Mouse (Mus musculus): ENCODE measurements around the gene Lrpap1. TPM values are rescaled to one million over a fixed set of nuclear protein-coding genes. Genes with fewer than 3 reads are reported as not detected.

Gene Lrpap1
- polyA plus RNA-seq, 1 experiment from 2014 or later, result 158 TPM

GRCm38 (mm10) chr5:35060098-35060497 lies 45.5 kb downstream of the Lrpap1 start:
- H3K9ac ChIP-seq (ENCODE audit: low read depth, low read length), result no peak overlapping the region
- DNase-seq (ENCODE audit: low spot score) (no peak), ATAC-seq (ENCODE audit: low read depth) (no peak)
- no peaks in the 10 kb centered on the region for H3K36me3 ChIP-seq (ENCODE audit: control insufficient read depth, insufficient read depth, low read length)
- H3K4me2 ChIP-seq (ENCODE audit: low read depth, low read length), result no peak overlapping the region
- WGBS, result 56% methylated on average over 3 of the region's 3 CpGs
- H3K27ac ChIP-seq (replicated peaks; ENCODE audit: low read depth, low read length), result no peak overlapping the region
- H3K4me3 ChIP-seq (ENCODE audit: low read depth, low read length), result no peak overlapping the region
- no peaks in the 10 kb centered on the region for H3K9me3 ChIP-seq (ENCODE audit: control insufficient read depth, low read length)
- no peaks in the 10 kb centered on the region for H3K4me1 ChIP-seq (ENCODE audit: control insufficient read depth, insufficient read depth, low read length)
- peaks cover 22% of the 10 kb centered on the region for H3K27me3 ChIP-seq (replicated peaks; ENCODE audit: control insufficient read depth, insufficient read depth, low read length)

GRCm38 (mm10) chr5:35058216-35058615 lies 47.4 kb downstream of the Lrpap1 start:
- Histone ChIP-seq H3K9me3 (ENCODE audit: control insufficient read depth, low read length) (no peaks in the 10 kb centered on the region), H3K4me1 (ENCODE audit: control insufficient read depth, insufficient read depth, low read length) (no peaks in the 10 kb centered on the region), H3K27me3 (replicated peaks; ENCODE audit: control insufficient read depth, insufficient read depth, low read length) (peaks cover 22% of the 10 kb centered on the region), H3K9ac (ENCODE audit: low read depth, low read length) (no peak overlapping the region), H3K4me2 (ENCODE audit: low read depth, low read length) (peak overlapping the region; percentile 94; the same call in 1 of the 2 replicates), H3K4me3 (ENCODE audit: low read depth, low read length) (no peak overlapping the region), H3K27ac (replicated peaks; ENCODE audit: low read depth, low read length) (no peak overlapping the region), H3K36me3 (ENCODE audit: control insufficient read depth, insufficient read depth, low read length) (no peaks in the 10 kb centered on the region)
- ATAC-seq (ENCODE audit: low read depth), result no peak
- DNase-seq (ENCODE audit: low spot score), result no peak
- WGBS, result 38% methylated on average over 1 of the region's 1 CpGs

- H3K4me2 ChIP-seq (ENCODE audit: low read depth, low read length), result peak overlapping the region; percentile 94
- H3K4me3 ChIP-seq (ENCODE audit: low read depth, low read length), result peak overlapping the region; percentile 59
- no peaks in the 10 kb centered on the region for H3K9me3 ChIP-seq (ENCODE audit: control insufficient read depth, low read length)
- peak; percentile 53 for ATAC-seq (ENCODE audit: low read depth)
- peaks cover 22% of the 10 kb centered on the region for H3K27me3 ChIP-seq (replicated peaks; ENCODE audit: control insufficient read depth, insufficient read depth, low read length)
- H3K4me1 ChIP-seq (ENCODE audit: control insufficient read depth, insufficient read depth, low read length), result no peaks in the 10 kb centered on the region
- peak overlapping the region; percentile 66; the same call in 1 of the 2 replicates for H3K9ac ChIP-seq (ENCODE audit: low read depth, low read length)
- H3K27ac ChIP-seq (replicated peaks; ENCODE audit: low read depth, low read length), result no peak overlapping the region
- DNase-seq (ENCODE audit: low spot score), result peak; percentile 62
- WGBS, result 12% methylated on average over 4 of the region's 4 CpGs
- H3K36me3 ChIP-seq (ENCODE audit: control insufficient read depth, insufficient read depth, low read length), result no peaks in the 10 kb centered on the region
Measured at GRCm38 (mm10) chr5:35057582-35057981, 48.0 kb downstream of the Lrpap1 start.

- H3K9me3 ChIP-seq (ENCODE audit: control insufficient read depth, low read length), result no peaks in the 10 kb centered on the region
- DNase-seq (ENCODE audit: low spot score), result peak; percentile 70
- no peak within 1 kb of the TSS for H3K27ac ChIP-seq (replicated peaks; ENCODE audit: low read depth, low read length)
- peak; percentile 75 for ATAC-seq (ENCODE audit: low read depth)
- H3K4me3 ChIP-seq (ENCODE audit: low read depth, low read length), result peak within 1 kb of the TSS; percentile 59
- H3K9ac ChIP-seq (ENCODE audit: low read depth, low read length), result peak within 1 kb of the TSS; percentile 66
- peaks cover 22% of the 10 kb centered on the region for H3K27me3 ChIP-seq (replicated peaks; ENCODE audit: control insufficient read depth, insufficient read depth, low read length)
- no peaks in the 10 kb centered on the region for H3K4me1 ChIP-seq (ENCODE audit: control insufficient read depth, insufficient read depth, low read length)
- H3K4me2 ChIP-seq (ENCODE audit: low read depth, low read length), result peak within 1 kb of the TSS; percentile 94
- WGBS, result under 1% methylated on average over 24 of the region's 74 CpGs
- H3K36me3 ChIP-seq (ENCODE audit: control insufficient read depth, insufficient read depth, low read length), result no peaks in the 10 kb centered on the region
Measured at GRCm38 (mm10) chr5:35056604-35057432, 48.7 kb downstream of the Lrpap1 start, which contains the start of gene Dok7. TSS of gene Dok7 (plus strand) at chr5:35056766.

- H3K27ac ChIP-seq (replicated peaks; ENCODE audit: low read depth, low read length), result no peak overlapping the region
- H3K9ac ChIP-seq (ENCODE audit: low read depth, low read length), result no peak overlapping the region
- H3K27me3 ChIP-seq (replicated peaks; ENCODE audit: control insufficient read depth, insufficient read depth, low read length), result peaks cover 22% of the 10 kb centered on the region
- no peak overlapping the region for H3K4me2 ChIP-seq (ENCODE audit: low read depth, low read length)
- DNase-seq (ENCODE audit: low spot score) (peak; percentile 70), ATAC-seq (ENCODE audit: low read depth) (0 out of 2 replicates have a peak, but pooled peaks have one; percentile 19)
- WGBS, result 68% methylated on average over 12 of the region's 12 CpGs
- no peaks in the 10 kb centered on the region for H3K9me3 ChIP-seq (ENCODE audit: control insufficient read depth, low read length)
- no peak overlapping the region for H3K4me3 ChIP-seq (ENCODE audit: low read depth, low read length)
- H3K36me3 ChIP-seq (ENCODE audit: control insufficient read depth, insufficient read depth, low read length), result no peaks in the 10 kb centered on the region
- no peaks in the 10 kb centered on the region for H3K4me1 ChIP-seq (ENCODE audit: control insufficient read depth, insufficient read depth, low read length)
Measured at GRCm38 (mm10) chr5:35055076-35055475, 50.5 kb downstream of the Lrpap1 start.

- peaks cover 22% of the 10 kb centered on the region for H3K27me3 ChIP-seq (replicated peaks; ENCODE audit: control insufficient read depth, insufficient read depth, low read length)
Measured at GRCm38 (mm10) chr5:35054628-35055027, 50.9 kb downstream of the Lrpap1 start.

GRCm38 (mm10) chr5:35050541-35050940 lies 55.0 kb downstream of the Lrpap1 start:
- DNase-seq (ENCODE audit: low spot score) (no peak), ATAC-seq (ENCODE audit: low read depth) (no peak)
- Histone ChIP-seq H3K9ac (ENCODE audit: low read depth, low read length) (no peak overlapping the region), H3K27me3 (replicated peaks; ENCODE audit: control insufficient read depth, insufficient read depth, low read length) (no peaks in the 10 kb centered on the region), H3K4me1 (ENCODE audit: control insufficient read depth, insufficient read depth, low read length) (no peaks in the 10 kb centered on the region), H3K4me2 (ENCODE audit: low read depth, low read length) (no peak overlapping the region), H3K4me3 (ENCODE audit: low read depth, low read length) (no peak overlapping the region), H3K36me3 (ENCODE audit: control insufficient read depth, insufficient read depth, low read length) (no peaks in the 10 kb centered on the region), H3K9me3 (ENCODE audit: control insufficient read depth, low read length) (no peaks in the 10 kb centered on the region), H3K27ac (replicated peaks; ENCODE audit: low read depth, low read length) (no peak overlapping the region)
- 67% methylated on average over 5 of the region's 5 CpGs for WGBS

More at GRCm38 (mm10) chr5:35054628-35055027, 50.9 kb downstream of the Lrpap1 start:
- 91% methylated on average over 3 of the region's 3 CpGs for WGBS
- no peaks in the 10 kb centered on the region for H3K4me1 ChIP-seq (ENCODE audit: control insufficient read depth, insufficient read depth, low read length)
- no peak overlapping the region for H3K9ac ChIP-seq (ENCODE audit: low read depth, low read length)
- H3K36me3 ChIP-seq (ENCODE audit: control insufficient read depth, insufficient read depth, low read length), result no peaks in the 10 kb centered on the region
- H3K4me3 ChIP-seq (ENCODE audit: low read depth, low read length), result no peak overlapping the region
- H3K27ac ChIP-seq (replicated peaks; ENCODE audit: low read depth, low read length), result no peak overlapping the region
- ATAC-seq (ENCODE audit: low read depth) (no peak), DNase-seq (ENCODE audit: low spot score) (no peak)
- H3K9me3 ChIP-seq (ENCODE audit: control insufficient read depth, low read length), result no peaks in the 10 kb centered on the region
- no peak overlapping the region for H3K4me2 ChIP-seq (ENCODE audit: low read depth, low read length)

GRCm38 (mm10) chr5:35043110-35043451 lies 62.5 kb downstream of the Lrpap1 start:
- Histone ChIP-seq H3K27ac (replicated peaks; ENCODE audit: low read depth, low read length) (no peak overlapping the region), H3K9me3 (ENCODE audit: control insufficient read depth, low read length) (no peaks in the 10 kb centered on the region), H3K4me1 (ENCODE audit: control insufficient read depth, insufficient read depth, low read length) (no peaks in the 10 kb centered on the region), H3K36me3 (ENCODE audit: control insufficient read depth, insufficient read depth, low read length) (no peaks in the 10 kb centered on the region), H3K9ac (ENCODE audit: low read depth, low read length) (no peak overlapping the region), H3K4me2 (ENCODE audit: low read depth, low read length) (no peak overlapping the region), H3K4me3 (ENCODE audit: low read depth, low read length) (no peak overlapping the region), H3K27me3 (replicated peaks; ENCODE audit: control insufficient read depth, insufficient read depth, low read length) (no peaks in the 10 kb centered on the region)
- DNase-seq (ENCODE audit: low spot score) (peak; percentile 90), ATAC-seq (ENCODE audit: low read depth) (peak; percentile 84)
- 18% methylated on average over 1 of the region's 1 CpGs for WGBS
